Mouse (Mus musculus) brain, embryonic 14.5 days (tissue): ENCODE measurements at regions not wholly inside any gene's neighbourhood (a gene's known extent, or its start where the extent isn't known, plus 50 kb on each side); places are given as distances from the start of the nearest gene placed in this dataset.

Experiments used
- CTCF ChIP-seq: fragments of 200-500 bp; IDR thresholded peaks from 2 replicates; pipeline ENCODE4 v1.5.1; 2012; ENCODE audit warnings: inconsistent platforms, mild to moderate bottlenecking, moderate library complexity, borderline replicate concordance; ENCODE audit not compliant: insufficient read depth, insufficient read length; ENCODE audit errors: extremely low read depth
- POLR2A ChIP-seq: fragments of 200-500 bp; IDR thresholded peaks from 2 replicates; pipeline ENCODE4 v1.6.1; 2012; ENCODE audit warnings: mild to moderate bottlenecking, inconsistent platforms, borderline replicate concordance; ENCODE audit not compliant: poor library complexity, insufficient read depth, insufficient read length, severe bottlenecking; ENCODE audit errors: extremely low read depth

DNA sequence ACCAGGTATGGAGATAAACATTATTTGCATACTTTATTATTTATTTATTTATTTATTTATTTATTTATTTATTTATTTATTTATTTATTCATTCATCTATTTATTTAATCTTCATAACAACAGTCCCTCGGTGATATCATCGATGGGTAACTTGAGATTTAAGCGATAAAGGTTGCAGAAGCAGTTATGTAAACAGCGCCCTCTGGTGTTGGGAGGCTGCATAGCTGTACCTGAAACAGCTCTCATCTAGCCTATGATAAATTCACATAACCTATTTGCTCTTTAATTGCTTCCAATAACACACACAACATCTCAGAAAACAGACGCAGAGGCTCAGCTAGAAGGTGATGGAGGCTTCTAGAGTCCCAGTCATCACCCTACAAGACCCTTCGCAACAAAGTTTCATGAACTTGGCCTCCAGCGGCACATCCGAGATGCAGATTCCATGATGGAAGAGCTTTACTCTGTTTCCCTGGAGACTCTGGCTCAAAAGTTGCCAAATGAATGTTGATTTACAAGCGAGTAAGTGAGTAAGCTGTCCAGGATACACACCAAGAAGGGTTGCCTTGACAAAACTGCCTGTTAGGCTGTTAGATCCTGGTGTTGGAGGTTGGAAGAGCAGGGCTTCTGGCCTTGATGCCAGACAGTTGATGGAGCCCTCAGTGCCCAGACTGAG lies 85.8 kb upstream of the Habp2 start:
- TF ChIP-seq CTCF = peak; percentile 65; the same call in 1 of the 2 replicates
- no peak for TF ChIP-seq POLR2A
